ENCODE assay signal across 8 mouse cellular contexts in the genomic region with DNA sequence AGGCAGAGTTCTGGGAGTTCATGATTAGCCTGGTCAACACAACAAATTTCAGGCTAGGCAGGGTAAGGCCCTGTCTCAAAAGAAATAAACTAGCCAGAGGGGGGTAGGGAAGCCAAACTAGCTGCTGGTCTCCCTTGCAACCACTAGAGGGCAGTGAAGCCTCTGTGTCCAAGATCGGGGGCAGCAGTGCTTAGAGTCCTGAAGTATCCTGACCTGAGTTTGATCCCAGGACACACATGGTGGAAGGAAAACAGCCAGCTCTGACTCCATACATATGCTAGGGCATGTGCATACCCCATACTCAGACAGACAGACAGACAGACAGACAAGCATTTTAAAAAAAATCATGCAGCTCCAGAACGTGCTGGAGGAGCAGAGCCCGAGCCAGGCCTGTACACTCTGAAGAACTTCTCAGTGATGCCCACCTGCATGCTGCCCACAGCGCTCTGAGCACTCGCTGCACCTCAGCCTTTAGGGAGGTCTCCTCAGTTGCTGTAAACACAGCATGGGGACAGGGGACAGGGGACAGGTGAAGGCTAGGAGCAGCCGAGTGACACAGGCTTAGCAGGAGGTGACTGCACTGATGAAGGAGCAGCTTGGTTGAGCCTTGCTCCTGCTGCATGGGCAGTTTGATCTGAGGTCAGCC. TPM values are rescaled to one million over a fixed set of nuclear protein-coding genes. Genes with fewer than 3 reads are reported as not detected.
A peak's percentile ranks its signal among the peaks of the same experiment; 100 is the strongest.
DNase-seq lines count a peak whose midpoint lies in the region; ATAC-seq lines count a peak whose summit lies in the region.

No protein-coding gene starts in this region.

- peak; percentile 35 for DNase-seq in spleen, adult 12 weeks (ENCODE audit: low spot score)
- DNase-seq in spleen, postnatal 14 days (ENCODE audit: low spot score in 2 of 2): no peak
- peak; percentile 75 for DNase-seq in brain, adult 2 months (ENCODE audit: low read depth, low spot score)
- peak; percentile 66 for DNase-seq in hindbrain, embryonic 14.5 days (ENCODE audit: low spot score)
- DNase-seq in liver, embryonic 11.5 days (ENCODE audit: low spot score): no peak
- no peak for DNase-seq in urinary bladder, postnatal 36 days (ENCODE audit: low spot score in 2 of 2)

- H3K27ac ChIP-seq in hindbrain, embryonic 14.5 days: no peak overlapping the region
- no peak overlapping the region for H3K27ac ChIP-seq in liver, embryonic 11.5 days (ENCODE audit: low read depth, low read length)
- no peak overlapping the region for H3K27ac ChIP-seq in neural tube, embryonic 12.5 days

- no peaks in the 10 kb centered on the region for H3K9me3 ChIP-seq in hindbrain, embryonic 14.5 days (ENCODE audit: control insufficient read depth, low read length)
- H3K9me3 ChIP-seq in liver, embryonic 11.5 days (ENCODE audit: control insufficient read depth, low read length): no peaks in the 10 kb centered on the region
- no peaks in the 10 kb centered on the region for H3K9me3 ChIP-seq in neural tube, embryonic 12.5 days

- H3K4me2 ChIP-seq in hindbrain, embryonic 14.5 days (replicated peaks): no peak overlapping the region
- H3K4me2 ChIP-seq in liver, embryonic 11.5 days: no peak overlapping the region
- H3K4me2 ChIP-seq in neural tube, embryonic 12.5 days (replicated peaks): no peak overlapping the region

- H3K9ac ChIP-seq in hindbrain, embryonic 14.5 days: no peak overlapping the region
- no peak overlapping the region for H3K9ac ChIP-seq in liver, embryonic 11.5 days (ENCODE audit: low read depth, low read length)
- H3K9ac ChIP-seq in neural tube, embryonic 12.5 days: no peak overlapping the region

- no peaks in the 10 kb centered on the region for H3K27me3 ChIP-seq in hindbrain, embryonic 14.5 days (ENCODE audit: control insufficient read depth, insufficient read depth, low read length)
- no peaks in the 10 kb centered on the region for H3K27me3 ChIP-seq in liver, embryonic 11.5 days (replicated peaks; ENCODE audit: control insufficient read depth, insufficient read depth, low read length)
- no peaks in the 10 kb centered on the region for H3K27me3 ChIP-seq in neural tube, embryonic 12.5 days (replicated peaks)

- peaks cover 28% of the 10 kb centered on the region for H3K36me3 ChIP-seq in hindbrain, embryonic 14.5 days (replicated peaks; ENCODE audit: control insufficient read depth, insufficient read depth)
- H3K36me3 ChIP-seq in liver, embryonic 11.5 days (ENCODE audit: control insufficient read depth, insufficient read depth, low read length): peaks cover 14% of the 10 kb centered on the region; the same call in 1 of the 2 replicates
- H3K36me3 ChIP-seq in neural tube, embryonic 12.5 days: peaks cover 12% of the 10 kb centered on the region

- ATAC-seq in erythroid progenitor cell, adult 5-6 weeks (replicated peaks; ENCODE audit: low FRiP score, poor library complexity, severe bottlenecking): peak; percentile 78
- ATAC-seq in hindbrain, embryonic 14.5 days (ENCODE audit: low FRiP score): 0 out of 2 replicates have a peak, but pooled peaks have one; percentile 59
- ATAC-seq in liver, embryonic 11.5 days (replicated peaks; ENCODE audit: low FRiP score): 0 out of 2 replicates have a peak, but pooled peaks have one; percentile 15
- ATAC-seq in neural tube, embryonic 12.5 days (ENCODE audit: low FRiP score, low read depth): peak; percentile 33; the same call in 1 of the 2 replicates

- WGBS in hindbrain, embryonic 14.5 days: 69% methylated on average over 6 of the region's 6 CpGs
- WGBS in liver, embryonic 11.5 days: 66% methylated on average over 6 of the region's 6 CpGs
- WGBS in neural tube, embryonic 12.5 days: 68% methylated on average over 6 of the region's 6 CpGs

- H3K4me1 ChIP-seq in hindbrain, embryonic 14.5 days (replicated peaks; ENCODE audit: control insufficient read depth, insufficient read depth, low read length): no peaks in the 10 kb centered on the region
- no peaks in the 10 kb centered on the region for H3K4me1 ChIP-seq in liver, embryonic 11.5 days (replicated peaks; ENCODE audit: control insufficient read depth, insufficient read depth, low read length)
- H3K4me1 ChIP-seq in neural tube, embryonic 12.5 days: no peaks in the 10 kb centered on the region

- no peak overlapping the region for H3K4me3 ChIP-seq in hindbrain, embryonic 14.5 days (replicated peaks; ENCODE audit: low read length)
- no peak overlapping the region for H3K4me3 ChIP-seq in liver, embryonic 11.5 days (ENCODE audit: low read depth, low read length)
- no peak overlapping the region for H3K4me3 ChIP-seq in neural tube, embryonic 12.5 days

RNA-seq across cellular contexts. Expression of a gene that starts 18.3 kb away (rescaled TPM):
- total RNA-seq in erythroid progenitor cell, adult 5-6 weeks (2015; ENCODE audit: low replicate concordance): 9.6 and 11.5 TPM in 2 replicates
- total RNA-seq in erythroid progenitor cell, adult 5-6 weeks (2017; ENCODE audit: low replicate concordance): 6.3 and 7.7 TPM in 2 replicates
- 40.2 and 44.1 TPM in 2 replicates for polyA plus RNA-seq in hindbrain, embryonic 14.5 days (2014; fragmentation: Nextera tagmentation; extraction: Ambion mirVana)
- 48.2 and 51.5 TPM in 2 replicates for polyA plus RNA-seq in liver, embryonic 11.5 days (2014; fragmentation: Nextera tagmentation; extraction: Ambion mirVana)
- polyA plus RNA-seq in neural tube, embryonic 12.5 days (2016; fragmentation: Nextera tagmentation; extraction: Ambion mirVana): 20.0 and 21.0 TPM in 2 replicates

Comparison
In these comparisons a context has a peak if more than half of its experiments do, and no peak if none do; other contexts are left out.
1. DNase-seq: peak in spleen, adult 12 weeks (single experiment), brain, adult 2 months (single experiment) and hindbrain, embryonic 14.5 days (single experiment); none in spleen, postnatal 14 days (0 of 2), liver, embryonic 11.5 days (single experiment) and urinary bladder, postnatal 36 days (0 of 2).
2. ATAC-seq: peak in every context shown above with its lines; median percentile 78 in erythroid progenitor cell, adult 5-6 weeks; 59 in hindbrain, embryonic 14.5 days; 33 in neural tube, embryonic 12.5 days; 15 in liver, embryonic 11.5 days.